Mouse (Mus musculus) heart, postnatal 25 days (tissue): Measurements from ENCODE around the gene Sema5a. TPM values are rescaled to one million over a fixed set of nuclear protein-coding genes. Genes with fewer than 3 reads are reported as not detected.
"Not testable (repeated sequence)": the region's sequence is repeated elsewhere in the genome, so short reads cannot be mapped to it uniquely, and the experiment has no call there.

Experiments used
- DNase-seq: peaks from one replicate; pipeline ENCODE4 v3.0.0; 2022; ENCODE audit warnings: low spot score
- intact Hi-C: fragments of 180-260 bp; cut with DNase I; formaldehyde crosslinking; loops from one replicate; pipeline ENCODE4 v1.15.1; 2025
- total RNA-seq, 2 experiments: library from RNA; stranded (reverse); gene quantifications; 2 replicates each; pipeline ENCODE4 v1.2.3; 2021

Gene Sema5a
- total RNA-seq = 1 to 10 TPM; 8.6 to 9.6 TPM

DNA sequence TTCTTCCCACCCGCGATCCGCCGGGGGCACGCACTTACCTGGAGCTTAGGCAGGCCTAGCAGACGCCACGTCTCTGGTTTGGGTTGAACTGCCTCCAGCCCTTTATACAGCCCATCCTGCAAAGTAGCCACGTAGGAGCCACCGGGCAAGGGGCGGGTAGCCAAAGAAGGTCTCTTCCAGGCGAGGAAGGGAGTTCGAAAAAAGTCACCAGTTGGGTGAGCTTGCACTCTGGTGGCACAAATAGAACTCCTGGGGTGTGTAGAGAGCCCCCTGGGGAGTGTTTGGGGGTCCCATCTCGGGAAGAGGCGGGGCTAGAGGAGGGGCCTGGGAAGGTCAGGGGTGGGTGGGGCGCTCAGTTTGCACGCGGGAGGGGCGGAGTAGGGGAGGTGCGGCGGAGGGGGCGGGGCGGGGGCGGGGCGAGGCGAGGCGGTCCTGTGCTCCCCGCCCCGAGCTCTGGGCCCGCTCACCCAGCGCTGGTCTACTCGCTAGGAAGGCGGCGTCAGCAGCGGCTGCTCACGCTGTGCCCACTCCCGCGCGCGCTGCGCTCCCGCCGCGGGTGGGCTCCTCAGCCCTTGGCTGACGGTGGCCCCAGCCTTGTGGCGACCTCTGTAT is at the start of gene Sema5a:
TSS of gene Sema5a (plus strand) at position 467 of the 612 bp plus-strand sequence.
- intact Hi-C loops = loop anchor here (2.0 to 10.0 kb wide), 2 partner anchors 232 to 570 kb away; no protein-coding TSS in a partner anchor
- DNase-seq = peak; percentile 53

DNA sequence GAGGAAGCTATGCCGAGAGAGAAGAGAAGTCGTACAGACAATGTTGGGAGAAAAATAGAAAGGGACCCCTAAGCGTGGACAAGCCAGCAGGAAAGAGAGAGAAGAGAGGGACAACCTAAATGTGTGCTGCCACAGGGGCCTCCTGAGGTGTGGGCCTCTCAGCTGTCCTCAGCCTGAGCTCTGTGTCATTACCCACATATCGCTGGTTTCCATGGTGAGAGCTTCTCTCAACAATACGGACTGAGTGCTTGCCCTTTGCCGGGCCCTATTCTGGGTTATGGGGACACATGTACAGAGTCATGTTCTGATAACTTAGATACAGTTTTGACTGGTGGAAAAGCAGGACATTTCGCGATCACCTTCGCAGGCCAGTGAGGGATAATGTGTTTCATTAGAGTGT is 46.5 kb upstream of the Sema5a start:
- intact Hi-C loops = no loop called here
- no peak for DNase-seq

DNA sequence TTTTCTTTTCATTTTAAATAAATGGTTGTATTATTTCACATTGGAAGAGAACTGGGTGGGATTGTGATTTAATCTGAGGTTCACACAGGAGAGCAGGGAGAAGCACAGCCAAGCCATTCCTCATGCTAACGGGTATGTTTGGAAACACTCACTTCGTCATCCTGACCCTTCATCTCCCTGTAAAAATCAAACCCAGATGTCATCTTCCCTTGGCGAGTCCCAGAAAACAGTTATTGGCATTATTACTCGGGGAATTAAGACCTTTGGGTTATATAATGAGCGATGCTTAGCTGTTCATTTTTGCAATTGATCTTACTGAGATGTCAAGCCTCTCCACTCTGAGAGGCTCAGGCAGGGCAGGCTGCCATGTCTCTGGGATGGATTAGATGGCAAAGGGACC is 46.0 kb upstream of the Sema5a start:
- DNase-seq = no peak
- intact Hi-C loops = no loop called here

DNA sequence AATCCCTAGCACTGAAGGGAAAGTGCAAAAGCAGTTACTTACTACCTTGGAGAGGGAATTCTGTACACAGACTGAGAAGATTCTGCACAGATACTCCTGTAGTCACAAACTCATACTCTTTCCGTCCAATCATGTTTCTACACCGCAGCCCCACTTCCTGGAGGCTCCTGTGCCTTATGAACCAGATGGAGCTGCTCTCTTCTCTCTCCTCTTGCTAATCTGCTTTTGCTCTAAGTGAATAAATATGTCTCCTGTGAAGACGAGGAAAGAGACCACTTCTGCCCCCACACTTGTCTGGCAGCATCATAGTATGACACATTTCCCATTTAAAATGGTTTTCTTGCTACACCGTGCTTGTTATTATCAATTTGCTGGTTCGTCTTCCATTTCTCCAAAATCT is 41.4 kb upstream of the Sema5a start:
- DNase-seq = no peak
- intact Hi-C loops = no loop called here

DNA sequence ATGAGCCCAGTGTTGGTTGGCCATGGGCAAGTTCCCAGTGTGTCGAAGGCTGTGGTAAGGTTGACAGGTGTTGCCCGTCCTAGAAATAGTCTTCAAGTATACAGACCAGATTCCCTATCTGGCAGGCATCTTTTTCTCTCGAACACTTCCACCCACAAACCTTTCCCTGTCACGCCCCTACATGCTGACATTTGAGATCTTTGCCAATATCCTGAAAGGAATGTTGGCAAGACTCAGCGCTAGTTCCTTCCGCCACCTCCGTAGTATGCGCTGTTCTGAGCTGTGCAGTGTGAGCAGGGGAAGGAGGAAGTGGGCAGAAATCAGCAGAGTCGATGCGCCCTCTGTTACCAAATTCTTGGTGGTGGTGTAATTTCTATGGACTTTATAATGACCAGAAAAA is 39.7 kb upstream of the Sema5a start:
- no peak for DNase-seq
- intact Hi-C loops = no loop called here

DNA sequence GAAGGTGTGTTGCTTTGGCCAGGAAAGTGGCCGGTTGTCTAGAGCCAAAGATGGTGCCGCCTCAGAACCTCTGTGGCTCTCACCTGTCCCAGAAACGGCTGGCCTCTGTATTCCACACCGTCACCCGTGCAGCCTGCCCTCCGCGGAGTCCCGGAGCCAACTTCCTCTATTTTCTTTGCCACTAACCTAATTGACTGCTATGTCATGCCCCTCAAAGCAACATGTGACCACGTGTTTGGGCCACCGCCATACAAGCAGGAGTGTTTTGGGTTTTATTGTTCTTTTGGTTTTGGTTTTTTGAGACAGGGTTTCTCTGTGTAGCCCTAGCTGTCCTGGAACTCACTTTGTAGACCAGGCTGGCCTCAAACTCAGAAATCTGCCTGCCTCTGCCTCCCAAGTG is 29.9 kb upstream of the Sema5a start:
- intact Hi-C loops, DNase-seq: not testable (repeated sequence)

DNA sequence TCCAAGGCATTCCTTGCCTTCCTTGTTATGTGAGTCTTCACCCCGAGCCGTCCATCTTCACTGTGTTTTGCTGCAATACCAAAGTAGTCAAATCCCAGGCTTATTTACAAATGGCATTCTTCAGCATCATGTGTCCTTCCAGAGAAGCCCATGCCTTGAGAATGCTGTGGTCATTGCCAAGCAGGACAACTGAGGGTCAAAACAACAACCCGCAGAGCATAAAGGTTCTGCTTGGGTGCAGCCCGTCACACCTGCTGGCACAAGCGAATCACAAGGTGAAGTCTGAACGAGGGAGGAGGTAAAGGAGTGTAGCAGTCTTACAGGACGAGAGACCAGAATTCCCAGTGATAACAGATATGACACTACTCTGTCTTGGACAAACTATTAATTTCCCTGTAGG is 21.6 kb upstream of the Sema5a start:
- intact Hi-C loops = no loop called here
- no peak for DNase-seq

DNA sequence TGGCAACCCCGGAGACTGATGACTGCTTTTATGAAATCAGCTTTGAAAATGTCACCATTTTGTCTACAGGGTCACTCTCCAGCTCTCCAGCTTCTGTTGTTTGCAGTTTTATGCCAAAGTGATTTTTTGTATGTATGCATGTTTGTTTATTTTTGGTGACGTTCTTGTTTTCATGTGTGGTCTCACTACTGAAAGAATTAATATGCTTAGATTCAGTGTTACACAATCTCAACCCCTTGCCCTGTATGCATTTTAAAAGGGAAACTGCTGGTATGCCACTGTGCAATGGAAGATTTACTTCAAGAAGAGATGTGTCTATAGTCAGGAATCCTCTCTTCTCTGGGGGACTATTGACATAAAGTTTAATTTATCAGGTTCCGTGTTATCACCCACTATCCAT is 19.2 kb upstream of the Sema5a start:
- intact Hi-C loops = no loop called here
- DNase-seq = no peak

DNA sequence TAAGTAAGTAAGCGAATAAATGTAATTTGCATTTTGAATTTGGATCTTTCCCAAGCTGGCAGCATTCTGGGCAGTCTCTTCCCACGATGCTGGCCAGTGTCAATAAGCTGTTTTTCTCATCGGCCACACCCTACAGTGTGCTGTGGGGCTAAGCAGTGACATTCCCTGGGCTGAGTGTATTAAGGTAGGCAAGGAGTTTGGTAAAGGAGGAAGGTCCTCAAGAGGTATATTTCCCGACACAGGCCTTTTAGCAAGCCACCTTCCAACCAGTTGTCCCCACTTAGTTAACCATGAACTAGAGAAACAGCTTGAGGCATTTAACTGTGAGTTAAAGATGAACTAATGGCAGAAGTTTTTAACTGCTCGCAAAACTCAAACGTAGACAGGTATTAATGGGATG is 18.2 kb upstream of the Sema5a start:
- no peak for DNase-seq
- intact Hi-C loops = no loop called here

DNA sequence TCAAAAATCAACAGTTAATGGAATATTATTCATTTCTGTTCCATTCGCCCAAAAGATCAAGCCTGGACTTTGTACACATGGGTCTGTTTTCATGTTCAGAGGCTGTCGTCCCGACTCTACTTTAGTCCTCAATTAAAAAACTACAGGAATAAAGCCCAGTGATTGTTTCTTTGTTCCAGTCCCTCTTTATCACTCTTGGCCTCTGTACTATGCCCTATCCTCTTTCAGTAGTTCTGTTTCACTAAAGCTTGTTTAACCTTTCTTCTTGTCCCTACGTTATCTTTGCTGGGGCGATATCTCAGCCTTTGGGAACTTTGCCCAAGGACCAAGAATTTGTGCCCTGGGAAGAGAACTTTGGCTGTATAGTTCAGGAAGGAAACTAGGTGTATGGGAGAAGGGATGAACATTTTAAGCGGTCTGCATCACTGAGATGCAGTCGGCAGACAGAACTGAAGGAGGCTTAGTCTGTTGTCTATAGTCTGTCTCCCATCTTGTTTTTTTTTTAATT is 17.7 kb upstream of the Sema5a start:
- intact Hi-C loops = no loop called here
- no peak for DNase-seq

DNA sequence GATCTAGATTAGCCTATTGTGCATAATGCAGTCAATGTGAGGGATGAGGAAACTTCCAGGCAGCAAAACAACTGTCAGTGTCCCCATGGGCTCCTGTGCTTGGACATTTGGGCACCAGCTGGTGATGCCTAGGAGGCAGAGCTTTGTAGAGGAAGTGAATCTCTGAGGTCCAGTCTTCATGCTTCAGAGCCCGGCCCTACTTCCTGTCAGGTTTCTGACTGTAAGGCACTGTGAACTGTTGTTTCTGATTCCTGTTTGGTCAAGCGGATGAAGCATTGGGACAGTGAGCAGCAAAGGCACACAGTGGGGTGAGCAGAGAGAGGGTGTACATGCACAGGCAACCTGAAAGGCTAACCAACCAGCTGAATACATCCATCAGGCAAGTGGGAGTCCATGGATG is 14.5 kb upstream of the Sema5a start:
- no peak for DNase-seq
- intact Hi-C loops = no loop called here

DNA sequence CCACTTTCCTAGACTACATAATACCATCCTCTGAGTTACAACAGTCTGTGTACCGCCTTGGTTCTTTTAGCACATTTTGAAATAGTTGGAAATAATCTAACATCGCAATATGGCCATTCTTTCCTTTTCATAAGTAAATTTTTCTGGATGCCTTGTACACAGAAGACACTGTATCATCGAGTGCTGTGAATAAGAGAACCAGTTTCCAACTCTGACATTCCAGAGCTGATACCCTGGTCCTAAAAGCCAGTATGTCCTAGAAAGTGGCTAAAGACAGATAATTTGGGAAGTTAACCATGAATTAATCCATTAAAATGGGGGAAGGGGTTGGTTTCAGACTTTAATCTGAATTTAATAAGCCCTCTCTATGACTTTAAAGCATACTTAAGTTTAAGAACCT is 12.4 kb upstream of the Sema5a start:
- intact Hi-C loops = no loop called here
- no peak for DNase-seq

DNA sequence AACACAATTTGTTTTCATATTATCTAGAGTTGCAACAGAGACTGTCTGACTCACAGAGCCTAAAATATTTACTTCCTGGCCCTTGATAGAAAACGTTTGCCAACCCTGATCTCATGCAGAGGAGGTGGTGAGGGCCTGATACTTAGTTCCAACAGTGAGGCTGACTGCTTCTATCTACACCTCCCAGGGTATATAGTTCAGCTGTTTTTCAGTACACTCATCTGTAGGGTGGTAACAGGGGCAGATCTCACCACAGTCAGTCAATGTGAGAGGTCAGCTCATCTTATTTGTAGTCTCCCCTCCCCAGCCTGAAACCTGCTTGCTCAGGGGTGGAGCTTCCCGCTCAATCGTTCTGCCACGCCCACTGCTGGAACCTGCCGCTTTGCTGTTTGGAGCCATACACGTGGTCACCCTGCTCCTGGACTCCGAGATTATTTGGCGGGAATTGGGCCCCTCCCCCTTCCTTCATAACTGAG is 11.9 kb upstream of the Sema5a start:
- peak; percentile 58 for DNase-seq
- intact Hi-C loops = not testable (repeated sequence)

DNA sequence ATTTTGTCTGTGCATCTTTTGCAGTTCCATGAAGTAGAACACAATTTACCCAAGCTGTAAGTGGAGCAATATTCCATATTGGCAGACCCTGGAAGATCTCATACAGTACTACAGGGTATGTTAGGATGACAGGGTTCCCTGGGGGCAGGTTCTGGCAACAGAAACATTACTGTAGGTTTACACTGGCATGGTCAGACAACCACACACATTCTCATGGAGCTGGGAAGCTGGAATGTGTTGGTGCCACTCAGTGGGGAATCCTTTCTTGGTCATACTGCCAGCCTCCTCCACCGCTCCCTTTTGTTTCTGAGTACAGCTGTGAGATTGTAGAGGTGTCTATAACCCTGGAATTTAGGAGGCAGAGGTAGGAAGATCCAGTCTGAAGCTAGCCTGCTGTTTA is 11.2 kb upstream of the Sema5a start:
- DNase-seq = no peak
- intact Hi-C loops = no loop called here

DNA sequence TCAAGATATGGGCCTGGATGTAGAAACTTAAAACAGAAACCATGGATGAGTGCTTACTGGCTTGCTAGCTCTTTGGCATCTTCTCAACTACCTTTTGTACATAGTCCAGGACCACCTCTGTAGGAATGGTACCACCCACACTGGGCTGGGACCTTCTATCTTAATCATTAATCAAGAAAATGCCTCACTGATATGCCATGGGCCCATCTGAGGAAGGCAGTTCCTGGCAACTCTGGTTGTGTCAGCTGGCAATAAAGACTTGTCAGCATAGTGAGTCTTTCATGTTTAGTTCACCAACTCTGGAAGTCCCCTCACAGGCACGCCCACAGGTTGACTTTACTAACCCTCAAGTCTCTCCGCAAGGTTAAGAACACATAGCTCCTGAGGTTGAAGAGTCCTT is 5.5 kb upstream of the Sema5a start:
- DNase-seq = no peak
- intact Hi-C loops = no loop called here

DNA sequence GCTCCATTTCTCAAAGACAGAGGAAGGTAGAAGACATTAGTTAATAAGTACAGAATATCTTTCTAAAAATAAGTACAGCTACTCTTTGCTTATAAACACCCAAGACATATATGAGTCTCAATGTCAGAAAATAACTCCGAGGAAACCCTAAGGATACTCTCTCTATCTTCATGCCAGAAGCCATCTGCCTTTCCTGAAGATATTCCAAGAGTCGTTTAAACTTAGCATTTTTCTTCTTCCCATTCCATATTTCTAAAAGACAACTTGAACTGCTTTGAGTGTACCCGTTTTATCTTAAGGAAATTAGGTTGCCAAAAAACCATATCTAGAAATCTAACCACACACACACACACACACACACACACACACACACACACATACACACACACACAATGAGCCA is 4.5 kb upstream of the Sema5a start:
- intact Hi-C loops = loop anchor here (10.0 kb wide), 1 partner anchor 565 kb away; no protein-coding TSS in a partner anchor

DNA sequence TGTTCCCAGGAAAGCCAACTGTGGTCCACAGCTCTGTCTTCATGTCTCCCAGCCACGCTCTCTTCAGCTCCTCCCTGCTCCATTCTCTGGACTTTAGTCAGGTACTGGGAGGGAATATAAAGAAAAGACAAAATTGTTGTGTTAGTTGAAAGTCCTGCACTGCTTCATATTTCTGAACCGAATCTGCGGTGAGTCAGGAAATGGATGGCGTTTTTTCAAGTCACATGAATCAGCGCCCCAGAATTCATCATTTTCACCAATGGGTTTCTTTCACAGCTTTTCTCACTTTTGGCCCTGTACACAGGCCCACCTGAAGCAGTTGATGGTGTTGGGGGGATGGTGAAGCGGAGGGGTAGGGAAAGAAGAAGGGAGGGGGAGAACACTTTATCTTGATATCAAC is 2.9 kb upstream of the Sema5a start:
- intact Hi-C loops = loop anchor here (10.0 kb wide), 1 partner anchor 567 kb away; no protein-coding TSS in a partner anchor

More for the DNA sequence above, 4.5 kb upstream of the Sema5a start:
- DNase-seq = no peak

DNA sequence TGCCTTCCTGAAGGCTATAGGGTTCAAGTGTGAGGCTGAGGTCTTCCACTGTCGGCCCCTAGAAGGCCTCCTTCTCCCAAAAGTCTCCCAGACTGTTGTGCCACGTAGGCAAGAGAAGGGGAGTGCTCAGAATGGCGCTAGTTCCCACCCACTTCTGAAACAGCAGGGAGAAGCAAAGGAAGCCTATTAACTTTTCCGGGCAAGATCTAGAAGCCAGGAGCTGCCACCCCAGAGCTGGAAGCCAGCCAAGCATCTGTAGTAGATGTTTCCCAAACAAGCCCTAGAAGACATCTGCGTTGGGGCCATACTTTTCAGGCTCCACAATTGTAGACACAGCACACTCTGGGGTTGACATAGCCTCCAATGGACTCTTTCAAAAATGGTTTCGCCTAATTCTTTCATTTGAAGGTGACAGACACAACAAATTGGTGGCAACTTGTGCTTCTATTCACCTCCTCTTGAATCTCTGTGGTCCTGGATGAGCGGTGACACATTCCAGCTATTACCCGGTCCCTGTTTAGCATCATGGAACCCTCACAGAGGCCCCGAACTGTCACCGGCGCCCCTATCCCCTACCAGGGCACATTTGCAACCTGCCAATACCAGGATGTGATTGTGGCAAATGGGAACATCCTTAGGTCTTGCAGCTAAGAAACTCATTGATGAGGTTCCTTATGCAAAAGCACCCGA is 1.4 kb upstream of the Sema5a start:
- intact Hi-C loops = loop anchor here (10.0 kb wide), 1 partner anchor 568 kb away; no protein-coding TSS in a partner anchor
- peak; percentile 35 for DNase-seq

More for the DNA sequence above, 2.9 kb upstream of the Sema5a start:
- DNase-seq = no peak

DNA sequence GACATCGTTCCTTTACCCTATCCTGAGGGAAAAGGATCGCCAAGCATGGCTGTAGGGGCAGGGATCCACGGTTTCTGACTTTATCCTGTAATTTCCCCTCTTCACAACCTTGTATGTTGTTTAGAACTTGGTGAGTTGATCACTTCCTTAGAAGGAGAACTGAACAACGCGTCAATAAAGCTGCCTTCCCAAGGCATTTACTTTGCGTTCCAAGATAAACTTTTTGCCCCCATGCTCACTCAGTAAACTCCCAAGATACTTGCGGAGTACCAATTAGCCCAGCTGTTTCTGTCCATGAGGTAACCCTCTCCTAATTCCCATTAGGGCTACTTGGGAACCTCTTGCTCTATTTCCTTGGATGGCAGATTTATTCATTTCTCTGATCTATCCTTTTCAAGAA is 786 bp upstream of the Sema5a start:
- no peak for DNase-seq
- intact Hi-C loops = loop anchor here (2.0 to 10.0 kb wide), 2 partner anchors 231 to 569 kb away; no protein-coding TSS in a partner anchor

DNA sequence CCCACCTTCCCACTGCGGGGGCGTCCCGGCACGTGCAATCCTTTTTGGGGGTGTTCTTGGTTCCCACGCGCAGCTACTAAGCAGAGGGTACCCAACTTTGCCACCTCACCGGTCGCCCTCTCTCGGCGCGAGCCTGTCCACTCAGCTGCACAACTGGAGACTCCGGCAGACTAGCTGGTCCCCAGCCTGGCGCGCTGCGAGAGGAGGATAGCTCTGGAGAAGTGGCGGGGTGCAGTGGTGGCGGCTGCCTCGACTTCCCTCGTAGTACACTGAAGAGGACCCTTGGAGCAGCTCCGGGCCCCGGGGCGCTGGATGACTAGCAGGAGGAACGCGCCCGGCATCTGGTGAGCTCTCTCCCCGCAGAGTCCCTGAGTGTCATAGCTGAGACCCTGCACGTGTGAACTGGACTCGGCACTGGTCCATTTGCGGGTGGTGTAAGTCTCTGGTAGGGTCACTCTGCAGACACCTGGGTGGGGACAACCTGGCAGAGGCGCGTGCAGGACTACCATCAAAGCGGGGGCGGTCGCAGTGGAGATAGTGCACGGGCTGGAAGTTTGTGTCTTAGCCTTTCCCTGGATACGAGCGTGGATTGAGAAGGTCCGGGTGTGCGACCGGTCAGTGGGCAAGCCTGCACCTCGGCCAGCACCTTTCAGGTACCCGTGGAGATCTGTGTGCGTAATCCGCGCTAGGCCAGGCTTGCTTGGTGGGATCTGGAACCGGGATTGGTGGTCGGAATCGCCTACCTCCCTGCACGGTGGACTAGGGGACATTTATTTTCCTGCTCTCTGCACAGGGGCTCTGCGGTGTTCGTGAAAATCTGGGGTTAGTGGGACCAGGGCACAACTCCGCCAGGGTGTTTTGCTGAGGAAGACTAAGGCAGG is 586 bp downstream of the Sema5a start:
- DNase-seq = no peak
- intact Hi-C loops = loop anchor here (2.0 to 10.0 kb wide), 3 partner anchors 177 to 570 kb away; no protein-coding TSS in a partner anchor
